Mouse (Mus musculus) layer of hippocampus, postnatal 10 days (tissue): ENCODE data around the gene Naga. TPM values are rescaled to one million over a fixed set of nuclear protein-coding genes. Genes with fewer than 3 reads are reported as not detected.

Source experiments
- DNase-seq, 2 experiments: peaks; one replicate each; pipeline ENCODE4 v3.0.0; 2021; ENCODE audit warnings: low spot score in 2 of 2
- total RNA-seq, 2 experiments: library from RNA; stranded (reverse); gene quantifications; 2 replicates each; pipeline ENCODE4 v1.2.3; 2021

The Naga gene
- total RNA-seq, 2 experiments from 2014 or later: 36.9 to 43.3 TPM

DNA sequence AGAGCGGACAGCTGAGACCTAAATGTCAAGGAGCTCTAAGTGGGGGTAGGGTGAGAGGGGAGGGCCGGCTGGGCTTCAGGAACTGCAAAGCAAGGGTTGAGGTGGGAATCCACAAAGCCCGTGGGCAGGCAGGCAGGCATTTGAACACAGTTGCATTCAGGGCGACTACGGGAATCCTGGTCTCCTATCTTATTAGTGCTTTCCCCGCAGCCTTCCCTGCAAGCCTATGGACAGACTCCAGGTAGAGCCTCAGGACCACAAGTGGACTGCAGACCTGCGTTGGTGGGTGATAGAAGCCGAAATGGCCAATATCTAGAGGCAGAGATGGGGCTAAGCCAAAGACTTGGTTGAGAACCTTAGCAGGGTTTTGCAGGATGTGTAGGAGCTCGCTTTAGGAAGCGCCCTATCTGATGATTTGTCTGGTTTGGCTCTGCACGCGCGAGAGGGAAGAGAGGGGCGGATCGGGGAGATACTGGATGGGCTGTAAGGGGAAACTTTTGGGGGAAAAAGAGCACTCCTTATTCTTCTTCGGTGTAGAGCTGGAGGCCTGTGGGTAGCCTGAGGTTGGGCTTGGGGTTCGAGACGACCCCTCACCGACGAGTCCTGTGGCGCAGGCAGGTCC is 1.8 kb upstream of the Naga start:
- no peak for DNase-seq

DNA sequence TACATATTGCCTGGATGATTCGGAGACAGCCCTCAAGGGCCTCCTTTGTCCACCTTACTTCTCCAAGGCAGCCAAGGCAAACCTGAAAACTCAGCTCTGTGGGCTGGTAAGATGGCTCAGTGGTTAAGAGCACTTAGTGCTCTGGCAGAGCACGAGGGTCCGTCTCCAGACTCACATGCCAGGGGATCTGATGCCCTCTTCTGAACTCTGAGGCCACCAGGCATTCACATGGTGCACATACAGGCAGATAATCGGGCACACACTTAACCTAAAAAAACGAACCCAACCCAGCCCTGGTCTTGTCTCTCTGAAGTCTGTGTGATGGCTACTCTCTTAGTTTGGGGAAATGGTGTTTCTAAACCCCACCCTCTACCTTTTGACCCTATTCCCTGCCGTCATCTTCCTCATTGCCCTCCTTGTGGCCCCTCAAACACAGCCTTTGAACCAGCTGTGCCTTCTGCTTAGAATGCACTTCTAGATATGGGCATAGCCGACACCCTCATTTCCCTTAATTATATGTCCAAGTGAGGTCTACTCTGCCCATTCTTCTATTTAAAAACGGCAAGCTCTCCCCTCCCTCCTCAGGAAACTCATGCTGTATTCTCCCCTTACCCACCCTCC is 1.0 kb upstream of the Naga start:
- no peak for DNase-seq

DNA sequence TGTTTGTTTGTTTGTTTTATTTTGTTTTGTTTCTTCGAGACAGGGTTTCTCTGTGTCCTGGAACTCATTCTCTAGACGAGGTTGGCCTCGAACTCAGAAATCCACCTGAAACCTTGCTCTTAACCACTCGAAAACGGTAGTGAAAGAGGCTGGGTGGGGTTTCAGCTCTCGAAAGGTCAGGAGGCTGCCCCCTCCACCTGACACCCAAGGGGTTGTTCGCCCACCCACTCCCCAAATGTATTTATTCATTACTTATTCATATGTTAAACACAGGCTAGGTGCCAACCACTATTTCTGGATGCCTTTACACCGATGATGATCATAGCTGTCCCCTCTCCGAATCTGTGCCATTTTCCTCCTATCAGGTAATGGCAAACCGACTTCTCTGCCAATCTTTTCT is 425 bp upstream of the Naga start:
- no peak for DNase-seq

DNA sequence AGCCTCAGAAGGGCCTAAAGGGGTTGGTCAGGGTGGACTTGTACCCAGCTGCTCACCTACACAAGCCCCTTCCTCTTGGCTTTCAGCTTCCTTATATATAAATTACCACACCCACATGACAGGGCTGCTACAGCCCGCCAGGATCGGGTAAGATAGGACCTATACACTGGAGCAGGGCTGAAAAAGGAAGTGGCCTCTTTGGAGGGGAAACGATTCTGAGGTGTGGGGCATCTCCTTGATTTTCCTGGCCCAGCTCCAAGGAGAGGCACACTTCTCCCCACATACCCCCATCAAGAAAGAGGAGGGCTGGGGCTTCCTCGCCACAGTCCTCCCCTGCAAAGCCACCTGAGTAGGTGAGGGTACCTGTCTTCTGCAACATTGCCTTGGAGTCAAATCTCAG is 850 bp downstream of the Naga start:
- no peak for DNase-seq

DNA sequence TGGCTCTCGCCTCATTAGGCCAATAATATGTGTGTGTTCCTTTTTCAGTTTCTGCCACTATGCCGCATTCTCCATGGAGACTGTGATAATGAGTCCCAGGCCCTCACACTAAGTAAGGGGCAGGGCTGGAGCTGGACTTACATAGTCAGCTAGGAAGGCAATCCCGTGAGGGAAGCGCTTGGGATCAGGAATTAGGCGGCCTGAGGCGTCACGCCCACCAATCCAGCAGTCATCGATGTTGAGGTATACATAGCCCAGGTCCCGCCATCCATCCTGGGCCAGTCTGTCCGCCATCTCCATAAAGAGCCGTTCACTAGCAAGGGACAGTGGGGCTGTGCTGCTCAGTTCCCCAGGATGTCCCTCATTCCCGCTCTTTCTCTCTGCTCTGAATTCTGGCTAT is 2.1 kb downstream of the Naga start:
- DNase-seq: no peak

DNA sequence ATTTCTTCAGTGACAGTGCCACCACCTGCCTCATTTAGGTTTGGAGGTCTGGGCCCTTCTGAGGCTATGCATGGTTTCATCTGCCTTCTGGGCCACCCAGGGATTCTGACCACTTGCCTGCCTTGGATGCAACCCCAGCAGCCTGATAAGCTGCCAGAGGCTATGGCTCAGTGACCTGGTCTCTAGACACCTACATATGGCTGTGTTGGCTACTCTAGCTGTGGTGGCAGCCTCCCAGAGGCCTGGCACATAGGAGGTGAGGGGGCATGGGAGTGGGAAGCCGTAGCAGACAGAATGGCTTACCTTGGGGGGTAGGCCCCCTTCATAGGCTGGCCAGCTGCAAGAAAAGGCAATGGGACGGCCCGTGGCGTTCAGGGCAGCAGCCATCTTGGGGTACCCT is 3.5 kb downstream of the Naga start:
- DNase-seq: no peak

DNA sequence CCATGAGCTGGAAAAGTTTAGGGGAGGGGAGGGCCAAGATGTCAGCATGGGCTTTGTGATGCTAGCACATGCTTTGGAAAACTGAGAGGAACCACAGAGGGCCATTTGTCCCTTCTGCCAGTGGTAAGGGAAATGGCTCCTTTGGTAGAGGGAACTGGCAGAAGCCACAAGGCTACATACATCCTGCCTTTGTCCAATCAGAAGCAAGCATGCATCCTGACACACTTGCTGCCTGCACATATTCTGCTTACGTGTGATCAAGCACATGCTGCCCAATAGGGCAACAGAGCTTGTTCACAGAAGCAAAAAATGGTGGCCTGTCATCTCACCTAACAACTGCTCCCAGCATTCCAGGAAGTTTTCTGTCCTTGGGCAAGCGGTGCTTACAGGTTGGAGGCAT is 13.3 kb downstream of the Naga start:
- DNase-seq: no peak

DNA sequence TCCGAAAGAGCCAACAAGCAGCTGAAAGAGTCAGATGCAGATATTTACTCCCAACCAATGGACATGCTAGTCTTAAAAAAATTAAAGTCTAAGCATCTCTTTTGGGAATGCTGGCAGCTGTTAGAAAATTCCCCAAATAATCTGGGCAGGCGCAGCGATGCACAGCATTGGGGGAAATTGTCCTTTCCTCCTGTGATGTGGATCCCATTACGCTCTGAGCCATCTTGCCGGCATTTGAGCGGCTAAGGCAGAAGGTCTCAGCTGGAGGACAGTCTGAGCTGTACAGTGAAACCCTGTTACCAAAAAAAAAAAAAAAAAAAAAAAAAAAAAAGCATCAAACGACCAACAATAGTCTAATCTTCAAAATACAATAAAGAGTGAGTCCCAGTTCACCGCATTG is 16.5 kb downstream of the Naga start:
- no peak for DNase-seq

DNA sequence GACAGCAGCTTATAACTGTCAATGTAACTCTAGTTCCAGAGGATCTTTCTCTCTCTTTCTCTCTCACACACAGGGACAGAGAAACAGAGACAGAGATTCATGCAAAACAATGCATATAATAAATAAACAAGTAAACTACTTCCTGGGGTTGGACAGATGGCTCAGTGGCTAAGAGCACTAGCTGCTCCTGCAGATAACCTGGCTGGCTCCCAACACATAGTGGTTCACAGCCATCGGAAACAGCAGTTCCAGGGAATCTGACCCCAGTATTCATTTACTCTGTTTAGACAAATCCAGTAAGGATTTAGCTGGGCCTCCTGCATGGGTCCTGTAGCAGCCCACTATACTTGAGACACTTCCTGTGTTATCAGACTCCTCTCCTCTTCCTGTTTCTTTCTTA is 19.1 kb downstream of the Naga start:
- no peak for DNase-seq

DNA sequence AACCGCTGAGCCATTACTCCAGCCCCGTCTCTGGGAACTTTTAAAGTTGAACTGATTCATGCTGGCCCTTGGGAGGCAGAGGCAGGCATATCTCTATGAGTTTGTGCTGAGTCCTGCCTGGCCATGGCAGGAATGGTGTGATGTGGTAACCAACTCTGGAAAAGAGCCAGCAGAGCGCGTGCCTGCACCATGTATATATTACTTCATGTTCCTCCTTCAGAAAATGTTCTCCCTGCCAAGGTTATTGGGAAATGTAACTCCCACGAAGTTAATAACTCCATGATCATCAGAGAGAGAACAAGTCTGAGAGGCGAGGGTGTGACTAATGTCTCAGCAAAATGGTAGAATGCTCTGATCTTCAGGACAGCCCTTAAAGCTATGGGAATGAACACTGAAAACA is 20.9 kb downstream of the Naga start:
- DNase-seq: no peak

DNA sequence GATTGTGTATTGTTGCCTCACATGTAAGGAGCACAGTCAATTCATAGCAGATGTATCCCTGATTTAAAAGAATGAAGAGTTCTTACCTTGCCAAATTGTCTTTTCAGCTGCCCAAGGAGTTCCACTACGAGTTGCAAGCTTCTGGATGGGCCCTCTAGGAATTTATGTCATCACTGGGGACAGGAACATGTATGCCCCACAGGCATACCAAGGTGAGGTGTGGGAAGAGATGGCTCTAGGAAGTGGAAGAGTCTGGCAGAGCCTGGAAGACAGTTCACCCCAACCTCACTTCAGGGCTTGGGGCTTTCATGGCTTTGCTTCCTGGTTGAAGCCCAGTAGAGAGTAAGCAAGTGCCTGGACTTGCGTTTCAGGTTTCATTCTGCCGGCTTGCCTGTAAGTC is 30.3 kb downstream of the Naga start:
- DNase-seq: no peak

DNA sequence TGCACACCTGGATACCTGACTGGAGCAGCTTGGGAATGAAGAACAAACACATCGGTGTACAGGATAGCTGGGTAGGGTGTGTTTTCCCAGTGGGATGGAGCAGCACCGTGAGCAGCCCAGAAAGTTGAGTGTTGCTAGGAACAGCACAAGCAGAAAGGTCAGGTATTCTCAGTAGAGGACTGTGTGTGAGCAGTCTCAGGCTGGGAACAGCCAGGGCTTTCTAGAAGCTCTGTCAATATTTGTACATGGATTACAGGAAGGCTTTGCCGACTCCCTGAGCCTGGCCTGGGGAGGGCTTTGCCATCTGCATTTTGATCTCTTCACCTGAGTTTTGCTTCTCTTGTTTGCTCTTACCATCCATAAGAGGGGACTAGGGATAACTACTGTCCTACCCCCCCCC is 31.6 kb downstream of the Naga start:
- no peak for DNase-seq

DNA sequence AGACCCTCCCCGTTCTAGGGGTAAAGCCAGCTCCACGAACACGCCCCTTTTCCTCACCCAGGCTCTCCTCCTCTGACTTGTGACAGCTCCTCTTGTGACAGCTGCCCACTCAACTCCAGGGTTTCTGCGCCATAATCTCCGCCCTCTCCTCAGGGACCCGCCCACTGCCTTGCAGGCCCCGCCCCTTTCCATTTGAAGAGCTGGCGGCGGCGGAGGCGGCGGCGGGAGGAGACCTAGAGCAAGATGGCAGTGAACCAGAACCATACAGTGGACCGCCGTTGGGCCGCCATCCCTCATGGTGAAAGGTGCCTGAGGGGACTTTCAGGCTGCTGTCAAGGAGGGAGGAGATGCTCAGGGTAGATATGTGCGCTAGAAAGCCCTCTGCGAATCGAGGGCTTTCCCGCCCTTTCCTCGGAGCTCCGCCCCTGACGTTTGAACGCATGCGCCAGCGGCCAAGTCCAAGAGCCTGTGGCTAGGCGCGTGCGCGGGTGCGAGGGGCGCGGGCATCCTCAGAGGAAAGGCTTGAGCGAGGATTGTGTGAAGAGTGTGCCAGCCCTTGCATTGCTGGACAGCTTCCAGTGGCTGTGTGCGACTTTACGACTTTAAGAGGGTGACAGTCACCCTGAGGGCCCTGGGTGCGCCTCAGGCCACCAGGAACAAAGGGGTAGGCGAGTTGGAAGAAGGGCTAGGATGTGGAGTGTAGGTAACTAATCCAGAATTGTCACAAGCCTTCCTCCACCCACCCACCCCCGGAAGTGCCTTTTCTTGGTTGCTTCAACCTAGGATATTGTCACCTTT is 39.8 kb downstream of the Naga start, which contains the start of gene Wbp2nl:
Wbp2nl (plus strand) TSS at position 191 of the 798 bp plus-strand sequence.
- no peak for DNase-seq

DNA sequence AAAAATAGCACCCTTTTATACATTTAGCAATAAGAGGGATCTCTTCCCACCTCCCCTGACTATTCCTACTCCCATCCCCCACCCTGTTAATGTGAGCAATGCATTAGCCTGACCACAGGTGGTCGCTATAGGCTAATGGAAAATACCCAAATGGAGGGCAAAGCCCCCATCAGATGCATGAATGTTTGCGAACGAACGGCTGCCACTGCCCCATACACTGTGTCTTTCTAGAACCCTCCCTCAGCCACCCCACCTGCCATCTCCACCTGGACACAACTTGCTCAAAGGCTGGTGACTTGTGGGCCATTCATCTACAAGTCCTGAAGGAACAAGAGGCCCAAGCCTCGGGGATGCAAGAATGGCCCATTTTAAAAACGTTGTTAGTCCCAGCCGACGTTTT is 44.7 kb downstream of the Naga start:
- DNase-seq: peak; percentile 66 to 69

DNA sequence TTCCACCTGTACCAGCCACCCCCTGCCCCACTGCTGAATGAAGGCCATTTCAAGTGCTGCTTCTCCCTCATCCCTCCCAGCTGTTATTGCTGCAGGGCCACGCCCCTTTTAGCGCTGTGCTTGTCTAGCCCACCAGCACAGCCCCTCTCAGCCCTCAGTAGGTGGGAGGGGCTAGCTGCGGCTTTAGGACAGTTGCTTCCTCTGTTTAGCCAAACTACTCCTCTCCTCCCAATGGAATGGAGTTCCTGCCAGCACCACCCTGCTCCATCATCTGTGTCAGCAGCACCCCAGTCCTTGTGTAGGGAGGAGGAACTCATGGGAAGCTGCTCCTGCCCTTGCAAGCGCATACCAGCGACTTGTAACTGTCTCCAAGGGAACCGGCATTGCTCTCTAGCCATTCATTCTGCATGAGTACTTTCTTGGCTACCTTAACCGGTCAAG is 45.4 kb downstream of the Naga start:
- DNase-seq: peak in 1 of 2 experiments; percentile 56

DNA sequence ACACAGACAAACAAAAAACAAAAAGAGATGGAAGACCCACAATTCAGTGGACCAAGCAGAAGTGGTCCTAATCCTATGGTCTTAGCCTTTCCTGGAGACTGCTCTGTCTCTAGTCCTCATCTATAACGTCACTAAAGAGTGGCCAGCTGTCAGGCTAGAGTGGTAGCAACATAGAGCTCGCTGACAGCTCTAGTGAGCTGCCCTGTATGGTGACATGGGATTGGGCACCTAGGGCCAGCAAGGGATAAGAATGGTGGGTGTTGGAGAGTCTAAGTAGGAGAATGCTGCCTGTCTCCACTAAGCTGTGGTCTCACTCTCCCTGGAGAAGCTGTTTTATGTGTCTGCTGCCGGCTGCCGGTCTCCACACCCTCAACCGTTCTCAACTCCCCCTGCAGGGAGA is 45.9 kb downstream of the Naga start:
- DNase-seq: no peak

DNA sequence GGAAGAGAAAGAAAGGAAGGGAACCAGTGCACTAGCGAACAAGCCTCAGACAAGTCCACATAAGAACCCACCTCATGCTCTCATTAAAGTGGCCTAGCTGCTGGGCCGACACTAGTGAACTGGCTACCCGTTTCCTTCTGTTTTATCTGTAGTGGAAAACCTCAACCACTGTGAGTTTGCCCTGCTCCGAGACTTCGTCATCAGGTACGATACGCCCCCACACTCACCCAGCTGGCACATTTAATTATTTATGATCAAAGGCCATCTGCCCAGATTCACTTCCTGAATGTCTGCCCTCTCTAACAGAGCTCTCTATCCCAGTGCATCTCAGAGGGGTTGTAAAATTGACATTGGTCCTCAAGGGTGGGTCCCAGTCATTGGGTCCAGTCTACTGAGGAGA is 48.5 kb downstream of the Naga start:
- no peak for DNase-seq

DNA sequence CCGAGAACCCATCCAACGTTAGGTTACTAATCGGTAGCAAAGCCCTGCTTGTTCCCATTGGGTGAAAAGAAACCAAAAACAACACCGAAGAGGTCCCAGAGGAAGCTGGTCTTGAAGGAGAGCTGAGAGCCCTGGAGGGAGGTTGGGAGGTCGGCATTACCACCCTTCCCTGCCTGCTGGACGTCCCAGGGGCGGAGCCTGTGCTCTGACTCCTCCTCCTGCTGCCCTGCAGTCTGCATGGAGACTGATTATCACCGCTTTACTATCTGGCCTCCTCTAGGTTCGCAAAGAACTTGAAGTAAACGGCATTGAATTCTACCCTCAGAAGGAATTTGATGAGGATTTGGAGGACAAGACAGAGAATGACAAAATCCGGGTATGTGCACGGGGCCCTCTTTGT is 52.6 kb downstream of the Naga start:
- DNase-seq: no peak

DNA sequence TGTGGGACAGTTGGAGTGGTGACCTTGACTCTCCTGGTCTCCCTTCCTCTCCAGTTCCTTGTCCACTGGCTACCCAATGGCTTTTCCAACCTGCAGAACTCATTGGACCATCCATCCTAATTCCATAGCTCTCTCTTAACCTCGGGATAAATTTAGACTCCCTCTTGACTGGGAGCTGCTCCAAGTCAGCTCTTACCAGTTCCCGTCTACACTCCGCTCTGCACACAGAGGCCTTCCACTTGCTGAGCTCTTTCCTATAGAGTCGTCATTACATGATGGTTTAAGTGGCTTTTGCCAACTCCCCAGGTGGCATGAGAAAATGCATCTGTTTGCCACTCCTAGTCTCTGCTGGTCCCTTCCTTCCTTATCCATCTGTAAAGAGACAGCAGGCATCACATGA is 58.1 kb downstream of the Naga start:
- DNase-seq: no peak
